Mouse (Mus musculus) liver, embryonic 14.5 days (tissue): ENCODE measurements around the gene Metap1d. TPM values are rescaled to one million over a fixed set of nuclear protein-coding genes. Genes with fewer than 3 reads are reported as not detected.

ENCODE experiments used
- ATAC-seq: fragments of 200-750 bp; cut with Nextera tagmentation; 2 replicates; pipeline ENCODE4 v1.8.0; 2017; ENCODE audit warnings: moderate number of reproducible peaks, mild to moderate bottlenecking, moderate library complexity; ENCODE audit not compliant: insufficient read depth
- DNase-seq, 3 experiments: peaks; one replicate each; pipeline ENCODE4 v3.0.0-alpha.2; 2012 to 2013; ENCODE audit warnings: low read depth in 3 of 3, low spot score in 3 of 3
- H3K27ac ChIP-seq: fragments of 300-500 bp; sonication (generic); 2 replicates; pipeline ENCODE4 v1.5.1; 2014; ENCODE audit warnings: moderate library complexity, mild to moderate bottlenecking, control low read depth, inconsistent platforms
- H3K27me3 ChIP-seq: fragments of 300-500 bp; sonication (generic); 2 replicates; pipeline ENCODE4 v1.6.1; 2014; ENCODE audit warnings: mild to moderate bottlenecking, low read length, moderate library complexity; ENCODE audit not compliant: control insufficient read depth, insufficient read depth
- H3K36me3 ChIP-seq: fragments of 300-500 bp; sonication (generic); replicated peaks from 2 replicates; pipeline ENCODE4 v1.6.1; 2014; ENCODE audit warnings: low read depth; ENCODE audit not compliant: control insufficient read depth, insufficient read depth
- H3K4me1 ChIP-seq, 2 experiments: fragments of 200-500 bp in 1 of 2; fragments of 300-500 bp in 1 of 2; sonication (generic) in 1 of 2; replicated peaks; 2 replicates each; pipeline ENCODE4 v1.6.1; 2012 to 2014; ENCODE audit warnings: antibody characterized with exemption in 1 of 2, inconsistent platforms in 1 of 2, low read length in 1 of 2; ENCODE audit not compliant: control insufficient read depth in 2 of 2, insufficient read depth in 2 of 2
- H3K4me2 ChIP-seq: fragments of 300-500 bp; sonication (generic); 2 replicates; pipeline ENCODE4 v1.6.1; 2014; ENCODE audit warnings: low read depth, mild to moderate bottlenecking, control low read depth, moderate library complexity
- H3K4me3 ChIP-seq, 2 experiments: fragments of 200-500 bp in 1 of 2; fragments of 300-500 bp in 1 of 2; sonication (generic) in 1 of 2; 2 replicates each; pipeline ENCODE4 v1.5.1; 2012 to 2014; ENCODE audit warnings: low read depth in 2 of 2, low read length in 2 of 2, mild to moderate bottlenecking in 2 of 2, control low read depth in 1 of 2, inconsistent platforms in 1 of 2, moderate library complexity in 1 of 2; ENCODE audit not compliant: insufficient read depth in 1 of 2
- H3K9ac ChIP-seq: fragments of 300-500 bp; sonication (generic); replicated peaks from 2 replicates; pipeline ENCODE4 v1.6.1; 2014; ENCODE audit warnings: mild to moderate bottlenecking, control low read depth, moderate library complexity
- H3K9me3 ChIP-seq: fragments of 300-500 bp; sonication (generic); 2 replicates; pipeline ENCODE4 v1.6.1; 2016; ENCODE audit warnings: low read length, mixed read lengths; ENCODE audit not compliant: control insufficient read depth
- CTCF ChIP-seq: IDR thresholded peaks from 2 replicates; pipeline ENCODE4 v1.5.1; 2016; ENCODE audit warnings: antibody characterized with exemption, low read depth, control low read depth
- EP300 ChIP-seq: IDR thresholded peaks from 2 replicates; pipeline ENCODE4 v1.6.1; 2016; ENCODE audit warnings: antibody characterized with exemption, low read depth
- WGBS: fragments of 180-500 bp; shearing (Covaris S2); extraction: QIAGEN DNeasy Blood & Tissue Kit; methylation state at CpG from one replicate; pipeline ENCODE4 v1.1.7; 2014; ENCODE audit not compliant: insufficient replicate concordance; 5-methylcytosine and 5-hydroxymethylcytosine counted together
- polyA plus RNA-seq, 2 experiments: library from polyadenylated mRNA; depleted of rRNA in 1 of 2; stranded (reverse) in 1 of 2; unstranded in 1 of 2; fragments of >200 nt; fragmentation: Nextera tagmentation in 1 of 2; extraction: Ambion mirVana in 1 of 2; gene quantifications; 2 replicates each; pipeline versions ENCODE4 v1.2.1 to v1.2.3; 2012 to 2014

Gene Metap1d
- polyA plus RNA-seq, 2 experiments: 22.2 to 29.9 TPM

GRCm38 (mm10) chr2:71493161-71493683, 40.1 kb downstream of the Metap1d start:
- DNase-seq (no peak), ATAC-seq (no peak)
- Histone ChIP-seq H3K4me1 (no peaks in the 10 kb centered on the region), H3K9me3 (no peaks in the 10 kb centered on the region), H3K27ac (no peak overlapping the region), H3K36me3 (no peaks in the 10 kb centered on the region), H3K27me3 (no peaks in the 10 kb centered on the region), H3K4me3 (no peak overlapping the region), H3K9ac (no peak overlapping the region), H3K4me2 (no peak overlapping the region)
- TF ChIP-seq EP300 (no peak), CTCF (no peak)
- 67% methylated on average over 12 of the region's 12 CpGs for WGBS

- Histone ChIP-seq H3K4me1 (0 out of 4 replicates have a peak, but pooled peaks cover 0 to 2% of the 10 kb centered on the region in 2 experiments), H3K4me3 (no peak overlapping the region), H3K9me3 (no peaks in the 10 kb centered on the region), H3K27ac (no peak overlapping the region), H3K9ac (no peak overlapping the region), H3K27me3 (no peaks in the 10 kb centered on the region), H3K36me3 (no peaks in the 10 kb centered on the region), H3K4me2 (no peak overlapping the region)
- ATAC-seq (no peak), DNase-seq (no peak)
- TF ChIP-seq CTCF (no peak), EP300 (no peak)
- WGBS: 80% methylated on average over 10 of the region's 10 CpGs
These were observed 41.4 kb downstream of the Metap1d start for GRCm38 (mm10) chr2:71494503-71494902.

GRCm38 (mm10) chr2:71494971-71495370, 41.9 kb downstream of the Metap1d start:
- H3K4me3 ChIP-seq: no peak overlapping the region
- H3K36me3 ChIP-seq: no peaks in the 10 kb centered on the region
- H3K27ac ChIP-seq: no peak overlapping the region
- no peak overlapping the region for H3K9ac ChIP-seq
- TF ChIP-seq EP300 (no peak), CTCF (no peak)
- H3K4me2 ChIP-seq: no peak overlapping the region
- DNase-seq: no peak
- H3K27me3 ChIP-seq: no peaks in the 10 kb centered on the region
- ATAC-seq: no peak
- H3K4me1 ChIP-seq: 0 out of 4 replicates have a peak, but pooled peaks cover 0 to 2% of the 10 kb centered on the region in 2 experiments
- 58% methylated on average over 4 of the region's 4 CpGs for WGBS
- no peaks in the 10 kb centered on the region for H3K9me3 ChIP-seq

GRCm38 (mm10) chr2:71497175-71497574, 44.1 kb downstream of the Metap1d start:
- Histone ChIP-seq H3K4me2 (no peak overlapping the region), H3K4me1 (0 out of 4 replicates have a peak, but pooled peaks cover 0 to 2% of the 10 kb centered on the region in 2 experiments), H3K9ac (no peak overlapping the region), H3K36me3 (no peaks in the 10 kb centered on the region), H3K4me3 (no peak overlapping the region), H3K27me3 (no peaks in the 10 kb centered on the region), H3K9me3 (no peaks in the 10 kb centered on the region), H3K27ac (no peak overlapping the region)
- TF ChIP-seq EP300: no peak
- TF ChIP-seq CTCF: no peak
- no peak for DNase-seq
- no peak for ATAC-seq
- 62% methylated on average over 5 of the region's 5 CpGs for WGBS

- Histone ChIP-seq H3K4me2 (no peak overlapping the region), H3K4me3 (no peak overlapping the region), H3K36me3 (no peaks in the 10 kb centered on the region), H3K4me1 (0 out of 4 replicates have a peak, but pooled peaks cover 0 to 2% of the 10 kb centered on the region in 2 experiments), H3K9me3 (no peaks in the 10 kb centered on the region), H3K9ac (no peak overlapping the region), H3K27ac (no peak overlapping the region), H3K27me3 (no peaks in the 10 kb centered on the region)
- WGBS: 69% methylated on average over 16 of the region's 16 CpGs
- TF ChIP-seq CTCF (no peak), EP300 (no peak)
- no peak for ATAC-seq
- peak in 2 of 3 experiments; percentile 17 to 29 for DNase-seq
These were observed 46.5 kb downstream of the Metap1d start for GRCm38 (mm10) chr2:71499276-71500230.
